Mouse (Mus musculus): ENCODE data around the gene 4931417E11Rik.

- peak; percentile 65 for TF ChIP-seq CTCF (IDR thresholded peaks at IDR 0.05; ENCODE audit: low read depth, low read length)
- no peak for TF ChIP-seq POLR2A (IDR thresholded peaks at IDR 0.05; ENCODE audit: insufficient read depth, low read length)
- TF ChIP-seq EP300 (IDR thresholded peaks at IDR 0.05; ENCODE audit: insufficient read depth, low read depth, low read length) = no peak
Observed at GRCm38 (mm10) chr6:73512907-73513306, 43.4 kb upstream of the 4931417E11Rik start.

All from ES-Bruce4 (cell line).